Mouse (Mus musculus): ENCODE results near the gene Cilp.

- no peak for TF ChIP-seq POLR2A (IDR thresholded peaks at IDR 0.05; ENCODE audit: insufficient read length, low read depth)
- no peak for TF ChIP-seq USF1 (IDR thresholded peaks at IDR 0.05; ENCODE audit: low read depth)
- no peak for TF ChIP-seq POLR2AphosphoS2 (IDR thresholded peaks at IDR 0.05; ENCODE audit: insufficient read length, low read depth)
- TF ChIP-seq MAX (IDR thresholded peaks at IDR 0.05; ENCODE audit: low read depth): no peak
- no peak for TF ChIP-seq CEBPB (IDR thresholded peaks at IDR 0.05; ENCODE audit: insufficient read depth, poor library complexity, severe bottlenecking)
These were observed 39.2 kb upstream of the Cilp start for GRCm38 (mm10) chr9:65225795-65226194.

All from myocyte (in vitro differentiated cells).